Mouse (Mus musculus) lung, postnatal 25 days (tissue): Measurements from ENCODE around the gene Rph3a.
"Not testable (repeated sequence)": the region's sequence is repeated elsewhere in the genome, so short reads cannot be mapped to it uniquely, and the experiment has no call there.

ENCODE experiments used
- DNase-seq: peaks from one replicate; pipeline ENCODE4 v3.0.0; 2022; ENCODE audit warnings: low spot score

Gene Rph3a

GRCm38 (mm10) chr5:120908196-120908920 lies 101.5 kb downstream of the Rph3a start:
- no peak for DNase-seq

GRCm38 (mm10) chr5:120906791-120907733 lies 102.8 kb downstream of the Rph3a start, which contains the start of gene Oas1a:
TSS of gene Oas1a (minus strand) at chr5:120907521.
- not testable (repeated sequence) for DNase-seq

- DNase-seq, result no peak
Measured at GRCm38 (mm10) chr5:120902056-120902455, 107.8 kb downstream of the Rph3a start.

GRCm38 (mm10) chr5:120900666-120901065 lies 109.2 kb downstream of the Rph3a start:
- no peak for DNase-seq

GRCm38 (mm10) chr5:120898726-120899125 lies 111.2 kb downstream of the Rph3a start:
- no peak for DNase-seq

- DNase-seq, result no peak
Measured at GRCm38 (mm10) chr5:120898307-120898706, 111.6 kb downstream of the Rph3a start.

- DNase-seq, result no peak
Measured at GRCm38 (mm10) chr5:120895231-120895900, 114.5 kb downstream of the Rph3a start.

GRCm38 (mm10) chr5:120894692-120895091 lies 115.2 kb downstream of the Rph3a start:
- DNase-seq, result not testable (repeated sequence)

- not testable (repeated sequence) for DNase-seq
Measured at GRCm38 (mm10) chr5:120893866-120894265, 116.0 kb downstream of the Rph3a start.

GRCm38 (mm10) chr5:120892243-120892660 lies 117.6 kb downstream of the Rph3a start:
- DNase-seq, result no peak

GRCm38 (mm10) chr5:120891566-120892242 lies 118.2 kb downstream of the Rph3a start:
- DNase-seq, result not testable (repeated sequence)

- DNase-seq, result no peak
Measured at GRCm38 (mm10) chr5:120890991-120891390, 118.9 kb downstream of the Rph3a start.
